Mouse (Mus musculus): ENCODE measurements at regions not wholly inside any gene's neighbourhood (a gene's known extent, or its start where the extent isn't known, plus 50 kb on each side); places are given as distances from the start of the nearest gene placed in this dataset.

- Histone ChIP-seq H3K27ac (ENCODE audit: insufficient read depth, low read depth, low read length, poor library complexity, severe bottlenecking) (no peak overlapping the region), H3K36me3 (ENCODE audit: control insufficient read depth, insufficient read depth, low read length, poor library complexity, severe bottlenecking) (no peaks in the 10 kb centered on the region), H3K4me3 (ENCODE audit: insufficient read depth in 1 of 2, low read depth in 1 of 2, low read length in 2 of 2, poor library complexity in 1 of 2, severe bottlenecking in 1 of 2) (no peak overlapping the region), H3K9ac (ENCODE audit: insufficient read depth, low read depth, low read length, poor library complexity, severe bottlenecking) (no peak overlapping the region), H3K9me3 (ENCODE audit: control insufficient read depth, insufficient read depth, low read depth, low read length) (no peaks in the 10 kb centered on the region), H3K4me1 (ENCODE audit: control insufficient read depth in 2 of 2, insufficient read depth in 2 of 2, low read length in 2 of 2, poor library complexity in 1 of 2) (no peaks in the 10 kb centered on the region)
- in situ Hi-C loops (cut with MboI; ENCODE audit: low sequenced_read_pairs in 2 of 2, unreplicated experiment in 2 of 2), result no loop called here
- TF ChIP-seq ZC3H11A (IDR thresholded peaks at IDR 0.05; ENCODE audit: borderline replicate concordance, low read depth, low read length) (no peak), HCFC1 (IDR thresholded peaks at IDR 0.05; ENCODE audit: borderline replicate concordance, insufficient read depth, low read length) (no peak), MAFK (IDR thresholded peaks at IDR 0.05; ENCODE audit: insufficient read depth, low read depth, low read length) (no peak), CHD2 (IDR thresholded peaks at IDR 0.05; ENCODE audit: low read depth, low read length) (no peak), ZNF384 (IDR thresholded peaks at IDR 0.05; ENCODE audit: low read depth, low read length) (no peak)
- DNase-seq (ENCODE audit: low read depth, low spot score), result no peak
These were observed 106.1 kb upstream of the Zfp462 start for GRCm38 (mm10) chr4:54838794-54839193.

- no peak for DNase-seq (ENCODE audit: low read depth, low spot score)
- Histone ChIP-seq H3K4me3 (ENCODE audit: insufficient read depth in 1 of 2, low read depth in 1 of 2, low read length in 2 of 2, poor library complexity in 1 of 2, severe bottlenecking in 1 of 2) (no peak overlapping the region), H3K9ac (ENCODE audit: insufficient read depth, low read depth, low read length, poor library complexity, severe bottlenecking) (no peak overlapping the region), H3K9me3 (ENCODE audit: control insufficient read depth, insufficient read depth, low read depth, low read length) (no peaks in the 10 kb centered on the region), H3K4me1 (ENCODE audit: control insufficient read depth in 2 of 2, insufficient read depth in 2 of 2, low read length in 2 of 2, poor library complexity in 1 of 2) (no peaks in the 10 kb centered on the region), H3K36me3 (ENCODE audit: control insufficient read depth, insufficient read depth, low read length, poor library complexity, severe bottlenecking) (no peaks in the 10 kb centered on the region), H3K27ac (ENCODE audit: insufficient read depth, low read depth, low read length, poor library complexity, severe bottlenecking) (no peak overlapping the region)
- in situ Hi-C loops (cut with MboI; ENCODE audit: low sequenced_read_pairs in 2 of 2, unreplicated experiment in 2 of 2), result no loop called here
- no peak for TF ChIP-seq CHD2 (IDR thresholded peaks at IDR 0.05; ENCODE audit: low read depth, low read length)
- no peak for TF ChIP-seq ZC3H11A (IDR thresholded peaks at IDR 0.05; ENCODE audit: borderline replicate concordance, low read depth, low read length)
- no peak for TF ChIP-seq MAFK (IDR thresholded peaks at IDR 0.05; ENCODE audit: insufficient read depth, low read depth, low read length)
- no peak for TF ChIP-seq HCFC1 (IDR thresholded peaks at IDR 0.05; ENCODE audit: borderline replicate concordance, insufficient read depth, low read length)
- no peak for TF ChIP-seq ZNF384 (IDR thresholded peaks at IDR 0.05; ENCODE audit: low read depth, low read length)
These were observed 91.6 kb upstream of the Zfp462 start for GRCm38 (mm10) chr4:54852991-54853925.

GRCm38 (mm10) chr4:54858604-54859003 lies 86.2 kb upstream of the Zfp462 start:
- TF ChIP-seq ZC3H11A (IDR thresholded peaks at IDR 0.05; ENCODE audit: borderline replicate concordance, low read depth, low read length) (no peak), MAFK (IDR thresholded peaks at IDR 0.05; ENCODE audit: insufficient read depth, low read depth, low read length) (no peak), ZNF384 (IDR thresholded peaks at IDR 0.05; ENCODE audit: low read depth, low read length) (no peak), HCFC1 (IDR thresholded peaks at IDR 0.05; ENCODE audit: borderline replicate concordance, insufficient read depth, low read length) (no peak), CHD2 (IDR thresholded peaks at IDR 0.05; ENCODE audit: low read depth, low read length) (no peak)
- DNase-seq (ENCODE audit: low read depth, low spot score), result no peak
- no peak overlapping the region for H3K9ac ChIP-seq (ENCODE audit: insufficient read depth, low read depth, low read length, poor library complexity, severe bottlenecking)
- H3K9me3 ChIP-seq (ENCODE audit: control insufficient read depth, insufficient read depth, low read depth, low read length), result no peaks in the 10 kb centered on the region
- in situ Hi-C loops (cut with MboI; ENCODE audit: low sequenced_read_pairs in 2 of 2, unreplicated experiment in 2 of 2), result no loop called here
- H3K4me1 ChIP-seq (ENCODE audit: control insufficient read depth in 2 of 2, insufficient read depth in 2 of 2, low read length in 2 of 2, poor library complexity in 1 of 2), result no peaks in the 10 kb centered on the region
- no peaks in the 10 kb centered on the region for H3K36me3 ChIP-seq (ENCODE audit: control insufficient read depth, insufficient read depth, low read length, poor library complexity, severe bottlenecking)
- H3K27ac ChIP-seq (ENCODE audit: insufficient read depth, low read depth, low read length, poor library complexity, severe bottlenecking), result no peak overlapping the region
- H3K4me3 ChIP-seq (ENCODE audit: insufficient read depth in 1 of 2, low read depth in 1 of 2, low read length in 2 of 2, poor library complexity in 1 of 2, severe bottlenecking in 1 of 2), result no peak overlapping the region

GRCm38 (mm10) chr4:54866062-54866461 lies 78.8 kb upstream of the Zfp462 start:
- H3K4me1 ChIP-seq (ENCODE audit: control insufficient read depth in 2 of 2, insufficient read depth in 2 of 2, low read length in 2 of 2, poor library complexity in 1 of 2), result no peaks in the 10 kb centered on the region
- no peak overlapping the region for H3K27ac ChIP-seq (ENCODE audit: insufficient read depth, low read depth, low read length, poor library complexity, severe bottlenecking)
- no peak for TF ChIP-seq CHD2 (IDR thresholded peaks at IDR 0.05; ENCODE audit: low read depth, low read length)
- no peak for TF ChIP-seq MAFK (IDR thresholded peaks at IDR 0.05; ENCODE audit: insufficient read depth, low read depth, low read length)
- TF ChIP-seq HCFC1 (IDR thresholded peaks at IDR 0.05; ENCODE audit: borderline replicate concordance, insufficient read depth, low read length), result no peak
- no peak for TF ChIP-seq ZC3H11A (IDR thresholded peaks at IDR 0.05; ENCODE audit: borderline replicate concordance, low read depth, low read length)
- TF ChIP-seq ZNF384 (IDR thresholded peaks at IDR 0.05; ENCODE audit: low read depth, low read length), result no peak
- no peak for DNase-seq (ENCODE audit: low read depth, low spot score)
- H3K9ac ChIP-seq (ENCODE audit: insufficient read depth, low read depth, low read length, poor library complexity, severe bottlenecking), result no peak overlapping the region
- H3K4me3 ChIP-seq (ENCODE audit: insufficient read depth in 1 of 2, low read depth in 1 of 2, low read length in 2 of 2, poor library complexity in 1 of 2, severe bottlenecking in 1 of 2), result no peak overlapping the region
- in situ Hi-C loops (cut with MboI; ENCODE audit: low sequenced_read_pairs in 2 of 2, unreplicated experiment in 2 of 2), result no loop called here
- no peaks in the 10 kb centered on the region for H3K9me3 ChIP-seq (ENCODE audit: control insufficient read depth, insufficient read depth, low read depth, low read length)
- no peaks in the 10 kb centered on the region for H3K36me3 ChIP-seq (ENCODE audit: control insufficient read depth, insufficient read depth, low read length, poor library complexity, severe bottlenecking)

Data from ES-E14 (cell line).